Mouse (Mus musculus): ENCODE data around the gene Insc.

Insc gene

GRCm38 (mm10) chr7:114754626-114755025, 11.1 kb downstream of the Insc start:
- in situ Hi-C loops (cut with MboI, MseI): no loop called here

- in situ Hi-C loops (cut with MboI, MseI): no loop called here
These were observed 19.2 kb downstream of the Insc start for GRCm38 (mm10) chr7:114762660-114763059.

- in situ Hi-C loops (cut with MboI, MseI): no loop called here
These were observed 21.8 kb downstream of the Insc start for GRCm38 (mm10) chr7:114765273-114765672.

GRCm38 (mm10) chr7:114766523-114766922, 23.0 kb downstream of the Insc start:
- in situ Hi-C loops (cut with MboI, MseI): no loop called here

- in situ Hi-C loops (cut with MboI, MseI): no loop called here
These were observed 25.0 kb downstream of the Insc start for GRCm38 (mm10) chr7:114768516-114768915.

GRCm38 (mm10) chr7:114769041-114769440, 25.5 kb downstream of the Insc start:
- in situ Hi-C loops (cut with MboI, MseI): no loop called here

GRCm38 (mm10) chr7:114770586-114770985, 27.1 kb downstream of the Insc start:
- in situ Hi-C loops (cut with MboI, MseI): no loop called here

- in situ Hi-C loops (cut with MboI, MseI): no loop called here
These were observed 28.3 kb downstream of the Insc start for GRCm38 (mm10) chr7:114771801-114772200.

GRCm38 (mm10) chr7:114773781-114774180, 30.3 kb downstream of the Insc start:
- in situ Hi-C loops (cut with MboI, MseI): no loop called here

GRCm38 (mm10) chr7:114775856-114776255, 32.4 kb downstream of the Insc start:
- in situ Hi-C loops (cut with MboI, MseI): no loop called here

GRCm38 (mm10) chr7:114778156-114778770, 34.8 kb downstream of the Insc start:
- in situ Hi-C loops (cut with MboI, MseI): no loop called here

GRCm38 (mm10) chr7:114779056-114779660, 35.7 kb downstream of the Insc start:
- in situ Hi-C loops (cut with MboI, MseI): no loop called here

- in situ Hi-C loops (cut with MboI, MseI): no loop called here
These were observed 39.8 kb downstream of the Insc start for GRCm38 (mm10) chr7:114783291-114783690.

- in situ Hi-C loops (cut with MboI, MseI): no loop called here
These were observed 47.6 kb downstream of the Insc start for GRCm38 (mm10) chr7:114791087-114791486.

- in situ Hi-C loops (cut with MboI, MseI): no loop called here
These were observed 48.5 kb downstream of the Insc start for GRCm38 (mm10) chr7:114792026-114792425.

GRCm38 (mm10) chr7:114794400-114794799, 50.9 kb downstream of the Insc start:
- in situ Hi-C loops (cut with MboI, MseI): no loop called here

GRCm38 (mm10) chr7:114802576-114802975, 59.1 kb downstream of the Insc start:
- in situ Hi-C loops (cut with MboI, MseI): no loop called here

- in situ Hi-C loops (cut with MboI, MseI): no loop called here
These were observed 61.8 kb downstream of the Insc start for GRCm38 (mm10) chr7:114805311-114805710.

GRCm38 (mm10) chr7:114807343-114807742, 63.8 kb downstream of the Insc start:
- in situ Hi-C loops (cut with MboI, MseI): no loop called here

- in situ Hi-C loops (cut with MboI, MseI): no loop called here
These were observed 64.8 kb downstream of the Insc start for GRCm38 (mm10) chr7:114808341-114808740.

- in situ Hi-C loops (cut with MboI, MseI): loop anchor here (5.0 to 10.0 kb wide), 4 partner anchors 85 to 303 kb away; no protein-coding TSS in a partner anchor
These were observed 73.9 kb downstream of the Insc start for GRCm38 (mm10) chr7:114817291-114817806.

GRCm38 (mm10) chr7:114817879-114818278, 74.4 kb downstream of the Insc start:
- in situ Hi-C loops (cut with MboI, MseI): loop anchor here (5.0 to 10.0 kb wide), 4 partner anchors 86 to 303 kb away; no protein-coding TSS in a partner anchor

GRCm38 (mm10) chr7:114818351-114818750, 74.9 kb downstream of the Insc start:
- in situ Hi-C loops (cut with MboI, MseI): loop anchor here (5.0 to 10.0 kb wide), 4 partner anchors 86 to 304 kb away; no protein-coding TSS in a partner anchor

All from T-helper 17 cell (primary cell).